In genomic region chr11:62637806-62638205, GRCm38 (mm10) we compare ENCODE assay signal across 24 mouse cellular contexts. TPM values are rescaled to one million over a fixed set of nuclear protein-coding genes. Genes with fewer than 3 reads are reported as not detected.
DNase-seq lines count a peak whose midpoint lies in the region; ATAC-seq lines count a peak whose summit lies in the region.
"Had no signal": no experiment of that assay in that cellular context is flagged by ENCODE, and none has a peak within 500 bp of the region (broad histone marks: within the 10 kb centered on the region; RNA-seq: fewer than 3 reads in every experiment).

No protein-coding gene starts in this region.

- peaks cover 87% of the 10 kb centered on the region for H3K4me1 ChIP-seq in heart, embryonic 15.5 days (replicated peaks)

- no peaks in the 10 kb centered on the region for H3K9me3 ChIP-seq in heart, embryonic 15.5 days (replicated peaks)
- H3K9me3 ChIP-seq: embryonic facial prominence, embryonic 15.5 days; hindbrain, embryonic 13.5 days; kidney, embryonic 15.5 days; limb, embryonic 12.5 days; neural tube, embryonic 13.5 days had no signal

- no peaks in the 10 kb centered on the region for H3K36me3 ChIP-seq in heart, embryonic 15.5 days
- H3K36me3 ChIP-seq: embryonic facial prominence, embryonic 15.5 days; hindbrain, embryonic 13.5 days; kidney, embryonic 15.5 days; neural tube, embryonic 13.5 days had no signal

- WGBS in heart, embryonic 15.5 days, result 56% methylated on average over 6 of the region's 6 CpGs

- no peak overlapping the region for H3K9ac ChIP-seq in heart, embryonic 15.5 days
- H3K9ac ChIP-seq: embryonic facial prominence, embryonic 15.5 days; hindbrain, embryonic 13.5 days; kidney, embryonic 15.5 days; limb, embryonic 12.5 days; liver, postnatal 0 days; neural tube, embryonic 13.5 days had no signal

- no peak overlapping the region for H3K4me3 ChIP-seq in heart, embryonic 15.5 days
- H3K4me3 ChIP-seq: embryonic facial prominence, embryonic 15.5 days; hindbrain, embryonic 13.5 days; kidney, embryonic 15.5 days; limb, embryonic 12.5 days; myocyte; neural tube, embryonic 13.5 days had no signal

- ATAC-seq in heart, embryonic 15.5 days (replicated peaks; ENCODE audit: insufficient number of reproducible peaks, insufficient read depth, low FRiP score, low read depth), result no peak
- no peak for ATAC-seq in granulocyte monocyte progenitor cell, adult 5-6 weeks (replicated peaks; ENCODE audit: poor library complexity, severe bottlenecking)
- ATAC-seq: forebrain, embryonic 16.5 days; liver, postnatal 0 days; lung, postnatal 0 days; midbrain, embryonic 16.5 days had no signal

- H3K4me2 ChIP-seq in heart, embryonic 15.5 days, result no peak overlapping the region
- H3K4me2 ChIP-seq: embryonic facial prominence, embryonic 15.5 days; hindbrain, embryonic 13.5 days; kidney, embryonic 15.5 days; limb, embryonic 12.5 days; liver, embryonic 11.5 days; neural tube, embryonic 13.5 days had no signal

- H3K27me3 ChIP-seq in heart, embryonic 15.5 days, result no peaks in the 10 kb centered on the region
- H3K27me3 ChIP-seq: embryonic facial prominence, embryonic 15.5 days; hindbrain, embryonic 13.5 days; kidney, embryonic 15.5 days; limb, embryonic 12.5 days; neural tube, embryonic 13.5 days had no signal

- peak overlapping the region; percentile 85 for H3K27ac ChIP-seq in heart, embryonic 15.5 days
- H3K27ac ChIP-seq: embryonic facial prominence, embryonic 15.5 days; hindbrain, embryonic 13.5 days; macrophage; neural tube, embryonic 13.5 days had no signal

- peak; percentile 85 for DNase-seq in heart, adult 11 months
- no peak for DNase-seq in heart, adult 18-20 months
- no peak for DNase-seq in heart, postnatal 14 days
- DNase-seq in 416B (ENCODE audit: low read depth), result peak; percentile 58
- DNase-seq in adrenal gland, postnatal 25 days, result peak; percentile 65
- DNase-seq: cerebellum, adult 11 months; cerebellum, adult 9-11 months; gastrocnemius, postnatal 36 days; kidney, adult 11 months; kidney, postnatal 36 days; liver, postnatal 0 days had no signal

- intact Hi-C loops in heart, postnatal 14 days (cut with DNase I), result no loop called here

RNA-seq across cellular contexts. Expression of gene Lrrc75a, which starts 10.5 kb away (rescaled TPM):
- 1 to 10 TPM; 3.2 to 4.3 TPM for total RNA-seq in heart, adult 18-20 months (2021)
- polyA plus RNA-seq in heart, embryonic 15.5 days (2015; fragmentation: Nextera tagmentation; extraction: Ambion mirVana), result 14.6 and 18.5 TPM in 2 replicates
- total RNA-seq in heart, postnatal 14 days (2021), result 1 to 10 TPM; 6.3 to 7.9 TPM
- total RNA-seq in adrenal gland, postnatal 25 days (2021), result 37.2 and 44.9 TPM in 2 replicates
- total RNA-seq in granulocyte monocyte progenitor cell, adult 5-6 weeks (2014; fragmentation: Nextera tagmentation), result 5.7 TPM in 2 replicates
- total RNA-seq in granulocyte monocyte progenitor cell, adult 5-6 weeks (2017), result 3.6 and 5.4 TPM in 2 replicates

RNA-seq across cellular contexts. Expression of gene Mmgt2, which starts 10.7 kb away (rescaled TPM):
- total RNA-seq in heart, adult 18-20 months (2021), result 1 to 10 TPM; 5.4 to 7.1 TPM
- 44.7 and 49.1 TPM in 2 replicates for polyA plus RNA-seq in heart, embryonic 15.5 days (2015; fragmentation: Nextera tagmentation; extraction: Ambion mirVana)
- total RNA-seq in heart, postnatal 14 days (2021), result 10 to 100 TPM in 1 of 2 experiments, 1 to 10 TPM in 1; 10.0 to 10.3 TPM
- 35.7 and 49.0 TPM in 2 replicates for total RNA-seq in adrenal gland, postnatal 25 days (2021)
- total RNA-seq in granulocyte monocyte progenitor cell, adult 5-6 weeks (2014; fragmentation: Nextera tagmentation), result 16.7 and 34.1 TPM in 2 replicates
- 15.9 and 23.7 TPM in 2 replicates for total RNA-seq in granulocyte monocyte progenitor cell, adult 5-6 weeks (2017)

Comparison
In these comparisons a context has a peak if more than half of its experiments do, and no peak if none do; other contexts are left out.
1. DNase-seq: peak in heart, adult 11 months (single experiment), 416B (single experiment) and adrenal gland, postnatal 25 days (single experiment); none in heart, adult 18-20 months (0 of 2) and heart, postnatal 14 days (0 of 2).